19 mouse cellular contexts compared by ENCODE assay signal in the genomic region with DNA sequence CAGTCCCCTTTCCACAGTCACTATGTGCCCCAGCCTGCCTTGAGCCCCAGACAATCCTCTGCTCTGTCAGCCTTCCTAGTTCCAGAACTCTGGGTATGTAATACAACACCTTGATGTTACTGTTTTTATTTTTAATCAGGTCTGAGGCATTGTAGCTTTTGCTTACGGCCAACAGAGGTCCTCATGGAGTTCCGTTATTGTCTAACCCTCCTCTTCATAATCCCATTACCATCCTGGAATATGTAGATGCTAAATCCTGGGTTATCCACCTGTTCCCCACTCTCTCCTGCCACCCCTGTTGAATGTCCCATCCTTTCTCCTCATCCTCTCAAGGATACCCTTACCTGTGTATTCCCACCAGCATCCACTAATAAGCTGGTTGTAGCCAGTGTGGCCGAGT. TPM values are rescaled to one million over a fixed set of nuclear protein-coding genes. Genes with fewer than 3 reads are reported as not detected.
A peak's percentile ranks its signal among the peaks of the same experiment; 100 is the strongest.
DNase-seq lines count a peak whose midpoint lies in the region; ATAC-seq and TF ChIP-seq lines count a peak whose summit lies in the region.
"Had no signal": no experiment of that assay in that cellular context is flagged by ENCODE, and none has a peak within 500 bp of the region (broad histone marks: within the 10 kb centered on the region; RNA-seq: fewer than 3 reads in every experiment).

No protein-coding gene starts in this region.

- no peak for ATAC-seq in kidney, embryonic 16.5 days (ENCODE audit: low FRiP score, low TSS enrichment)
- no peak for ATAC-seq in neural tube, embryonic 15.5 days (ENCODE audit: low FRiP score)
- ATAC-seq: forebrain, embryonic 16.5 days; intestine, embryonic 15.5 days; midbrain, embryonic 13.5 days had no signal

- WGBS in kidney, embryonic 16.5 days: 40% methylated on average over 3 of the region's 3 CpGs
- 42% methylated on average over 3 of the region's 3 CpGs for WGBS in limb, embryonic 10.5 days
- WGBS in neural tube, embryonic 15.5 days: 45% methylated on average over 3 of the region's 3 CpGs

- peak; percentile 12 for DNase-seq in cerebellum, adult 9-11 months
- no peak for DNase-seq in cerebellum, postnatal 14 days
- no peak for DNase-seq in kidney, adult 8-10 months
- no peak for DNase-seq in limb, embryonic 10.5 days (ENCODE audit: low spot score)
- DNase-seq in left cerebral cortex, adult 11 months (ENCODE audit: low spot score): no peak
- DNase-seq: adrenal gland, postnatal 14 days; embryo, embryonic 11 days; heart, postnatal 36 days; kidney, postnatal 14 days; layer of hippocampus, postnatal 36 days; lung, adult 2 months had no signal

- no peaks in the 10 kb centered on the region for H3K9me3 ChIP-seq in kidney, embryonic 16.5 days (ENCODE audit: low read length)
- no peaks in the 10 kb centered on the region for H3K9me3 ChIP-seq in E14TG2a.4 (ENCODE audit: low read length)
- no peaks in the 10 kb centered on the region for H3K9me3 ChIP-seq in limb, embryonic 10.5 days (replicated peaks)
- no peaks in the 10 kb centered on the region for H3K9me3 ChIP-seq in neural tube, embryonic 15.5 days (replicated peaks)
- H3K9me3 ChIP-seq: intestine, embryonic 15.5 days; midbrain, embryonic 13.5 days; neural tube, embryonic 13.5 days had no signal

- peak overlapping the region; percentile 16; the same call in 1 of the 2 replicates for H3K4me3 ChIP-seq in kidney, embryonic 16.5 days (ENCODE audit: low read length)
- H3K4me3 ChIP-seq in E14TG2a.4 (replicated peaks; ENCODE audit: low read length): peak overlapping the region; percentile 58
- H3K4me3 ChIP-seq in limb, embryonic 10.5 days: peak overlapping the region; percentile 47
- no peak overlapping the region for H3K4me3 ChIP-seq in neural tube, embryonic 15.5 days (replicated peaks)
- H3K4me3 ChIP-seq: intestine, embryonic 15.5 days; midbrain, embryonic 13.5 days; neural tube, embryonic 13.5 days had no signal

- H3K27me3 ChIP-seq in kidney, embryonic 16.5 days (ENCODE audit: insufficient read depth, low read length): peaks cover 49% of the 10 kb centered on the region
- peaks cover 38% of the 10 kb centered on the region for H3K27me3 ChIP-seq in E14TG2a.4 (ENCODE audit: insufficient read depth, low read length)
- H3K27me3 ChIP-seq in limb, embryonic 10.5 days (ENCODE audit: low read depth, poor library complexity, severe bottlenecking): peaks cover 72% of the 10 kb centered on the region
- H3K27me3 ChIP-seq in neural tube, embryonic 15.5 days (replicated peaks): peaks cover 68% of the 10 kb centered on the region

- H3K4me1 ChIP-seq in kidney, embryonic 16.5 days (ENCODE audit: insufficient read depth, low read length): peaks cover 37% of the 10 kb centered on the region
- H3K4me1 ChIP-seq in E14TG2a.4 (replicated peaks; ENCODE audit: low read depth, low read length): peaks cover 74% of the 10 kb centered on the region
- H3K4me1 ChIP-seq in limb, embryonic 10.5 days: peaks cover 52% of the 10 kb centered on the region
- peaks cover 27% of the 10 kb centered on the region for H3K4me1 ChIP-seq in neural tube, embryonic 15.5 days

- no peak overlapping the region; the same call in 1 of the 2 replicates for H3K9ac ChIP-seq in kidney, embryonic 16.5 days (replicated peaks; ENCODE audit: low read length)
- no peak overlapping the region for H3K9ac ChIP-seq in neural tube, embryonic 15.5 days (replicated peaks)
- H3K9ac ChIP-seq: intestine, embryonic 15.5 days; midbrain, embryonic 13.5 days; neural tube, embryonic 13.5 days had no signal

- no peak overlapping the region for H3K27ac ChIP-seq in kidney, embryonic 16.5 days (ENCODE audit: low read length)
- H3K27ac ChIP-seq in limb, embryonic 10.5 days: no peak overlapping the region
- H3K27ac ChIP-seq in neural tube, embryonic 15.5 days (replicated peaks): no peak overlapping the region
- H3K27ac ChIP-seq: intestine, embryonic 15.5 days; macrophage; midbrain, embryonic 13.5 days; neural tube, embryonic 13.5 days had no signal

- no peak overlapping the region for H3K4me2 ChIP-seq in kidney, embryonic 16.5 days (replicated peaks; ENCODE audit: low read depth, low read length)
- H3K4me2 ChIP-seq in neural tube, embryonic 15.5 days: no peak overlapping the region
- H3K4me2 ChIP-seq: intestine, embryonic 15.5 days; midbrain, embryonic 13.5 days; neural tube, embryonic 13.5 days had no signal

- no peak for TF ChIP-seq CTCF in E14TG2a.4 (conservative IDR thresholded peaks at IDR 0.05; ENCODE audit: low read length)

- H3K36me3 ChIP-seq in kidney, embryonic 16.5 days (ENCODE audit: insufficient read depth, low read length): no peaks in the 10 kb centered on the region
- no peaks in the 10 kb centered on the region for H3K36me3 ChIP-seq in E14TG2a.4 (ENCODE audit: insufficient read depth, low read length)
- H3K36me3 ChIP-seq in limb, embryonic 10.5 days: no peaks in the 10 kb centered on the region
- H3K36me3 ChIP-seq in neural tube, embryonic 15.5 days: peaks cover 23% of the 10 kb centered on the region
- H3K36me3 ChIP-seq: intestine, embryonic 15.5 days had no signal

RNA-seq across cellular contexts. Expression of a gene that starts 4.2 kb away (rescaled TPM):
- polyA plus RNA-seq in kidney, embryonic 16.5 days (2015; fragmentation: Nextera tagmentation; extraction: Ambion mirVana): 2.7 and 4.4 TPM in 2 replicates
- polyA plus RNA-seq in limb, embryonic 10.5 days (2016; fragmentation: Nextera tagmentation; extraction: Ambion mirVana): 3.4 and 4.1 TPM in 2 replicates
- 1.0 TPM in 2 replicates for polyA plus RNA-seq in neural tube, embryonic 15.5 days (2015; fragmentation: Nextera tagmentation; extraction: Ambion mirVana)

RNA-seq across cellular contexts. Expression of a gene that starts 11.2 kb away (rescaled TPM):
- polyA plus RNA-seq in kidney, embryonic 16.5 days (2015; fragmentation: Nextera tagmentation; extraction: Ambion mirVana): 7.2 and 10.1 TPM in 2 replicates
- 2.8 and 3.4 TPM in 2 replicates for polyA plus RNA-seq in limb, embryonic 10.5 days (2016; fragmentation: Nextera tagmentation; extraction: Ambion mirVana)
- polyA plus RNA-seq in neural tube, embryonic 15.5 days (2015; fragmentation: Nextera tagmentation; extraction: Ambion mirVana): 69.5 and 70.4 TPM in 2 replicates

RNA-seq across cellular contexts. Expression of a gene that starts 13.7 kb away (rescaled TPM):
- polyA plus RNA-seq in kidney, embryonic 16.5 days (2015; fragmentation: Nextera tagmentation; extraction: Ambion mirVana): 47.8 and 53.8 TPM in 2 replicates
- polyA plus RNA-seq in limb, embryonic 10.5 days (2016; fragmentation: Nextera tagmentation; extraction: Ambion mirVana): 25.8 and 36.3 TPM in 2 replicates
- polyA plus RNA-seq in neural tube, embryonic 15.5 days (2015; fragmentation: Nextera tagmentation; extraction: Ambion mirVana): 32.7 and 34.9 TPM in 2 replicates
- polyA plus RNA-seq: macrophage had no signal

RNA-seq across cellular contexts. Expression of a gene that starts 19.3 kb away (rescaled TPM):
- polyA plus RNA-seq in kidney, embryonic 16.5 days (2015; fragmentation: Nextera tagmentation; extraction: Ambion mirVana): 115 and 125 TPM in 2 replicates
- polyA plus RNA-seq in limb, embryonic 10.5 days (2016; fragmentation: Nextera tagmentation; extraction: Ambion mirVana): 91.4 and 122 TPM in 2 replicates
- 211 and 245 TPM in 2 replicates for polyA plus RNA-seq in neural tube, embryonic 15.5 days (2015; fragmentation: Nextera tagmentation; extraction: Ambion mirVana)

RNA-seq across cellular contexts. Expression of a gene that starts 35.2 kb away (rescaled TPM):
- 50.9 and 52.2 TPM in 2 replicates for polyA plus RNA-seq in kidney, embryonic 16.5 days (2015; fragmentation: Nextera tagmentation; extraction: Ambion mirVana)
- polyA plus RNA-seq in limb, embryonic 10.5 days (2016; fragmentation: Nextera tagmentation; extraction: Ambion mirVana): 25.0 and 27.8 TPM in 2 replicates
- polyA plus RNA-seq in neural tube, embryonic 15.5 days (2015; fragmentation: Nextera tagmentation; extraction: Ambion mirVana): 19.8 and 23.0 TPM in 2 replicates
